Mouse (Mus musculus) bone marrow macrophage, adult 2 months (primary cell): Measurements from ENCODE around the gene Aldoart2. TPM values are rescaled to one million over a fixed set of nuclear protein-coding genes. Genes with fewer than 3 reads are reported as not detected.

ENCODE experiments used
- H3K27ac ChIP-seq: 2 replicates; pipeline ENCODE4 v1.5.1; 2012; ENCODE audit warnings: low read depth, low read length; ENCODE audit not compliant: insufficient read depth
- H3K4me1 ChIP-seq: 2 replicates; pipeline ENCODE4 v1.6.1; 2012; ENCODE audit warnings: low read length; ENCODE audit not compliant: control insufficient read depth, insufficient read depth
- H3K4me3 ChIP-seq: 2 replicates; pipeline ENCODE4 v1.5.1; 2012; ENCODE audit warnings: mild to moderate bottlenecking, low read length, moderate library complexity; ENCODE audit not compliant: insufficient read depth
- CTCF ChIP-seq: IDR thresholded peaks from 2 replicates; pipeline ENCODE4 v1.5.1; 2012; ENCODE audit warnings: low read depth, mild to moderate bottlenecking, low read length, moderate library complexity
- POLR2A ChIP-seq: IDR thresholded peaks from 2 replicates; pipeline ENCODE4 v1.6.1; 2012; ENCODE audit warnings: mild to moderate bottlenecking, low read depth, low read length, borderline replicate concordance
- polyA plus RNA-seq: library from polyadenylated mRNA; stranded (reverse); fragments of >200 nt; gene quantifications from 2 replicates; pipeline ENCODE4 v1.2.4, GENCODE M21; 2012; ENCODE audit not compliant: missing spikeins, insufficient read depth, insufficient read length

The Aldoart2 gene
- polyA plus RNA-seq, 1 experiment = 0.74 TPM

DNA sequence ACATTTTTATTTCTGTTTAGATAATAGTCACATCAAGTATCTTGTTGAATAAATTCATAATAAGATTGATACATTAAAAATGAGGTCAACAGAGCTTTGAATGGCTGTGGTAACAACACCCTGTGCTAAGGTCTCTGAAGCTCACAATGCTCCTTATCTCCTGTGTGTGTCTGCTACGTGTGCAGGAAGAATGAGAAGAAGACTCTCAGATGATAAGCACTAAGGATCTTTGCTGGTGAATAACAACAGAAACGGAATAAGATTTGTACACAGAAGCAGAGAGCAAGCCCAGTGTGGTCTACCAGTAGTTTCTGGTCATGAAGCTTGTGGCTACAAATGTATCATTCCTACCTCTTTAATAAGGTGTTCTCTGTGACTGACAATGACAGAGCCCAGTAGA is 45.8 kb downstream of the Aldoart2 start:
- no peak for TF ChIP-seq CTCF
- TF ChIP-seq POLR2A = no peak
- H3K27ac ChIP-seq = no peak overlapping the region
- no peak overlapping the region for H3K4me3 ChIP-seq
- no peaks in the 10 kb centered on the region for H3K4me1 ChIP-seq

Other genes starting within 250 kb of the Aldoart2 start
- gene Psma6, start 181.0 kb upstream of the Aldoart2 start, polyA plus RNA-seq = 140 and 150 TPM in 2 replicates
- 143 TPM in 2 replicates for gene Nfkbia, start 72.6 kb upstream of the Aldoart2 start, polyA plus RNA-seq
- not detected in 2 replicates for gene Insm2, start 34.2 kb downstream of the Aldoart2 start, polyA plus RNA-seq